Mouse (Mus musculus): Measurements from ENCODE around the gene Vsig10l. TPM values are rescaled to one million over a fixed set of nuclear protein-coding genes. Genes with fewer than 3 reads are reported as not detected.

Gene Vsig10l
- total RNA-seq, 2 experiments from 2014 or later, result 0.23 to 1.7 TPM

GRCm38 (mm10) chr7:43452609-43453008 lies 10.3 kb upstream of the Vsig10l start:
- 0 out of 2 replicates have a peak, but pooled peaks have one; percentile 18 for ATAC-seq (replicated peaks; ENCODE audit: low FRiP score, poor library complexity, severe bottlenecking)

- ATAC-seq (replicated peaks; ENCODE audit: low FRiP score, poor library complexity, severe bottlenecking), result no peak
These were observed 9.2 kb upstream of the Vsig10l start for GRCm38 (mm10) chr7:43453599-43454355.

GRCm38 (mm10) chr7:43454371-43454770 lies 8.6 kb upstream of the Vsig10l start:
- ATAC-seq (replicated peaks; ENCODE audit: low FRiP score, poor library complexity, severe bottlenecking), result no peak

- no peak for ATAC-seq (replicated peaks; ENCODE audit: low FRiP score, poor library complexity, severe bottlenecking)
These were observed 1.0 kb downstream of the Vsig10l start for GRCm38 (mm10) chr7:43463976-43464375.

- no peak for ATAC-seq (replicated peaks; ENCODE audit: low FRiP score, poor library complexity, severe bottlenecking)
These were observed 2.0 kb downstream of the Vsig10l start for GRCm38 (mm10) chr7:43464864-43465343.

DNA sequence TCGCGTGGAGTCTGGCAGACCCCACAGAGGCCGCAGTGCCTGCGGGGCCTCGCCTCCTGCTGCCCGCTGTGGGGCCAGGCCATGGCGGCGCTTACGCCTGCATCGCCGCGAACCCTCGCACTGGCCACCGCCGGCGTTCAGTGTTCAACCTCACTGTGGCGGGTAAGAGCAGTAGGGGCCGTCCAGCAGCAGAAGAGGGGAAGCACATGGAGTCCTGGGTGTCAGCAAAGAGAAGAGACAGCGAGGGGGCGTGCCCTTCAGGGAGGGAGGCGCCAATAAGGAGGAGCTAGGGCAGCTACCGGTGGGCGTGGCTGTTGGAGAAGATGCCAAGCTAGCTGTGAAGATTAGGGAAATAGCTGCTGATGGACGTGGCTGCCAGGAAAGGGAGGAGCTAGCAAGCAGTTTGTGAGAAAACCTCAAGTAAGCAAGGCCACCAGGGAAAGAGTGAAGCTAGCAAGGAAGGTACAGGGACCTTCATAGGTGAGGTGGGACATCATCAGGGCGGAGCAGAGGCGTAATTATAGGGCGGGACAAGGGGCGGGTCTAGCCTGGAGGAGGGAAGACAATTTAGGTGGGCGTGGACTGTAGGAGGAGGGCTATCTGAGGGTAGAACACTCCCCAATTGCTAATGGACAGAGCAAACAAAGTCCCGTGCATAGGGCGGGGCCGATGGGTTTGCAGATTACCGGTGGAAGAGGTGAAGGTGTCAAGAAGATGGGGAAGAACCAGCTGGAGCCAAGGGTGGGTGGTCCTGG lies 2.6 kb downstream of the Vsig10l start:
- ATAC-seq (replicated peaks; ENCODE audit: low FRiP score, poor library complexity, severe bottlenecking), result peak; percentile 85

DNA sequence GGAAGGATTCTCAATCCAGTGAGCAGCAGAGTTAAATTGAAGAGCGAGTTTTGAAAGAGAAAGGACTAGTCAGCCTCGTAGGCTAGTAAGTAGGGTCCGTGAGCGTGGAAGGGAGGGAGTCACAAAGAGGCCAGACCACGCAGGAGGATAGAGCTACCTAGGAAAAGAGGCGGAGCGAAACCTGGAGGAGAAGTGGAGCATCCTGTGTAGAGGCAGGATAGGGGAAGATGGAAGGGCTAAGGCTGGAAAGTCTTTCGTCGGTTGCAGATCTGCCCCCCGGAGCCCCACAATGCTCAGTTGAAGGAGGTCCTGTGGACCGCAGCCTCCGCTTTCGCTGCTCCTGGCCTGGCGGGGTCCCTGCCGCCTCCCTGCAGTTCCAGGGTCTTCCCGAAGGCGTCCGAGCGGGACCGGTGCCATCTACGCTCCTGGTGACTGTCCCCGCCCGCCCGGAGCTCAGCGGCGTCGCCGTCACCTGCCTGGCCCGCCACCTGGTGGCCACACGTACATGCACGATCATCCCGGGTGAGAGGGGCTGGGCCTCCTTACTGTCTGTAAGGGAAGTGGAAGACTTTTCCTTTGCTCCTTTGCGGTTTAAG lies 3.2 kb downstream of the Vsig10l start:
- peak; percentile 80 for ATAC-seq (replicated peaks; ENCODE audit: low FRiP score, poor library complexity, severe bottlenecking)

GRCm38 (mm10) chr7:43470373-43470772 lies 7.4 kb downstream of the Vsig10l start:
- ATAC-seq (replicated peaks; ENCODE audit: low FRiP score, poor library complexity, severe bottlenecking), result no peak

DNA sequence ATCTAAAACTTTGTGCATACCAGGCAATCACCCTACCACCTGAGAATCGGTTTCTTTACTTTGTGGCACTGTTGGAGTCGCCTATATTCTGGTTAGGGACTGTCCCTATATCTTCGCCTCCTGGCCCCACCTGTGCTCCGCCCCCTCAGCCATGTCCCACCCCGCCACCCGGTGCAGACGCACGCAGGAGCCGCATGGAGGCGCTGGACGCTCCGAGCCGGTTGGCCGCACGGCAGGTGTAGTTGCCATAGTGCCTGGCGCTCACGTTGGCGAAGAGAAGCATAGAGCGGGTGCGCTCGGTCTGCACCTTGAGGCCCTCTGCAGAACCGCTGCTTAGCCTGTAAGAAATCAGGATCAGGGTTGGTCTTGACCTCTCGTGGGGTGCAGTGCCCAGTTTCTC lies 12.8 kb downstream of the Vsig10l start:
- ATAC-seq (replicated peaks; ENCODE audit: low FRiP score, poor library complexity, severe bottlenecking), result no peak

GRCm38 (mm10) chr7:43476376-43476775 lies 13.4 kb downstream of the Vsig10l start:
- no peak for ATAC-seq (replicated peaks; ENCODE audit: low FRiP score, poor library complexity, severe bottlenecking)

GRCm38 (mm10) chr7:43481191-43481590 lies 18.2 kb downstream of the Vsig10l start:
- no peak for ATAC-seq (replicated peaks; ENCODE audit: low FRiP score, poor library complexity, severe bottlenecking)

DNA sequence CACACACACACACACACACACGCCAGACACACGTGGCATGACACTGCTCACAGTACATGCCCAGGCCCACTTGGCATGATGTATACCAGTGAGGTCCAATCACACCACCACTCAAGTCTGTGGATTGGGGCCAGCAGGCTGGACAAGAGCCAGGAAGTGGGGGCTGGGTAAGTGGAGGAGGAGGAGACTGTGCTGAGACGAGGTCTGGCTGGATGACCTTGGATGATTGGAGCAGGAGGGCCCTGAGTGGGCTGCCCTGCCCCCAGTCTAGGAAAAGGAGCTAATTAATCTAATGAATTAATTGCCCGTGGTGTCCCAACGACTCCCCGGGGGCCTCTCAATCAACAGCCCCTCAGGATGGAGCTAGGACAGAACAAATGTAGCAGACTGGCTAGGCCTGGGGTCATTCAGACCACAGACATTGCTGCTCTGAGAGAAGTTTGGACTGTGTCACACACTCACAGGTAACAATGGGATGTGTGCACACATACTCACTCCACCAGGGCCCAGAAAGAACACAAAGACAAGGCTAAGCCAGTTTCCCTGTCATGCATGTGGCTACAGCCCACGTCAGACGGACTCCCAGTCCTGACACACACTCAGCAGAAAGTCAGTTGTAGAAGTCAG lies 19.3 kb downstream of the Vsig10l start:
- ATAC-seq (replicated peaks; ENCODE audit: low FRiP score, poor library complexity, severe bottlenecking), result no peak

- no peak for ATAC-seq (replicated peaks; ENCODE audit: low FRiP score, poor library complexity, severe bottlenecking)
These were observed 20.3 kb downstream of the Vsig10l start for GRCm38 (mm10) chr7:43483236-43483635.

- ATAC-seq (replicated peaks; ENCODE audit: low FRiP score, poor library complexity, severe bottlenecking), result no peak
These were observed 25.7 kb downstream of the Vsig10l start for GRCm38 (mm10) chr7:43488646-43489045.

DNA sequence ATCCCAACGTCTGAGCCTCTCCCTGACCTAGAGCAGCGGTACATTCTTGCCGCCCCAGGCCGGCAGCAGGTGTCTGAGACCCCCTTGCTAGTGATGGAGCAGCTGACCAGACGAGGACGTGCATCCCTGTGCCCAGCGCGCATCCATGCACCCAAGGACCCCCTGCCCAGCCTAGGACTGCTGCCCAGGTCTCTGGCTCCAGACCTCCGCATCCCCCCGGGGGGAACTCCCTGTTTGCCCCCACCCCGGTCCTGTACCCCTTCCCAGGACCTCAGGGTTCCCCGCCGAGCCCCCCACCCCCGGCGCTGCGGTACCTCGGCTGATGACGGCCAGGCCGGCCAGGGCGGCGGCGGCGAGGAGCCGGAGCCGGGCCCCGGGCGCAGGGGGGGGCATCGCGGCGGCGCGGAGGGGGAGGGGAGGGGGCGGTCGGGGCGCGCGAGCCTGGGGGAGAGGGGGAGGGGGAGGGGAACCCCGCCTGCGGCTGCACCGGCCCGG lies 26.7 kb downstream of the Vsig10l start, which contains the start of gene Iglon5:
Iglon5 (minus strand) TSS at position 445 of the 495 bp plus-strand sequence.
- ATAC-seq (replicated peaks; ENCODE audit: low FRiP score, poor library complexity, severe bottlenecking), result no peak

- no peak for ATAC-seq (replicated peaks; ENCODE audit: low FRiP score, poor library complexity, severe bottlenecking)
These were observed 27.2 kb downstream of the Vsig10l start for GRCm38 (mm10) chr7:43490182-43490584.

DNA sequence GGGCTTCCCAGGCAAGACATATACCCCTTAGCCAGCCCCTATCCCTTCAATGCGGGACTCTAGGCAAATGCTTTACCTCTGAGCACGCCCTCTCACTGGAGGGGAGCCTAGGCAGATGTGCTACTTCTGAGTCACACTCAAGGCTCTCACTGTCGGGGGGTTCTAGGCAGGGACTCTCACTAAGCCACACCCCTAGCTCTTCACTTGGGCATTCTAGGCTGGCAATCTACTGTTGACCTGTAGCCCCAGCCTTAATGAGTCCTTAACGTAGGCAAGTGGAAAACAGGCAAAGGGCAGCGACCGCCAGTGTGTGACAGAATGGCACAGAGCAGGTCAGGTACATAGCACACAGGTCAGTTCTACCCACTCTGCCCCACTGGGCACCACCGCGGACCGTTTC lies 27.9 kb downstream of the Vsig10l start:
- ATAC-seq (replicated peaks; ENCODE audit: low FRiP score, poor library complexity, severe bottlenecking), result no peak

- no peak for ATAC-seq (replicated peaks; ENCODE audit: low FRiP score, poor library complexity, severe bottlenecking)
These were observed 32.5 kb downstream of the Vsig10l start for GRCm38 (mm10) chr7:43495343-43496021.

DNA sequence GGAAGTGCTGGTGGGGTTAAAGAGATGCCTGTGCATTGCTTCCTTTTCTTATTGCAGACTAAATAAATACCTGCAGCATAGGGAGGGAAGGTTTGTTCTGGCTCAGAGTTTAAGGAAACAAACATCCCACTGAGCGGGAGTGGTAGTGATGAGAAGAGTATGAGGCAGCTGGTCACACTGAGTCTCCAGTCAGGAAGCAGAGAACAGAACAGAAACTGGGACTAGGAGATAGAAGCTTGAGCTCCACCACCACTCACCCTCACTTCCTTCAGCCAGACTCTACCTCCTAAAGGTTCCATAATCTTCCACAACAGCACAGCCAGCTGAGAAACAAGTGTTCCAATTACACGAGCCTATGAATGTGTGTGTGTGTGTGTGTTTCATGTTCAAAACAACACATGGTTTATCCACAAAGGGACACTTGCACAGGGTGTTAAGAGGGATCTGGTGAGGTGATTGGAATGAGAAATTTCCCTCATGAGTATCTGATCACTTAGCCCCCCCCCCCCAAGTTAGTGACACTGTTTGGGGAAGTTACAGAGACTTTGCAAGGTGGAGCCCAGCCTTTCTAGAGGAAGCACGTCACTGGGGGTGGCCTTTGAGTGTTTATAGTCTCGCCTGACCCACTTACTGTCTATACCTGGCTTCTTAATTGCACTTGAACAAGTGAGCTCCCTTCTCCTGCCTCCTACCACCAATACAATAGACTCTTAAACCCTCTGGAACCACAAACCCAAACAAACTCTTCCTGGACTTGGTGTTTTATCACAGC lies 48.9 kb downstream of the Vsig10l start:
- ATAC-seq (replicated peaks; ENCODE audit: low FRiP score, poor library complexity, severe bottlenecking), result no peak

All from erythroid progenitor cell, adult 5-6 weeks (primary cell).